In genomic region chr13:112686155-112686554, GRCm38 (mm10) we compare ENCODE assay signal across 16 mouse cellular contexts. TPM values are rescaled to one million over a fixed set of nuclear protein-coding genes. Genes with fewer than 3 reads are reported as not detected.
"Had no signal": no experiment of that assay in that cellular context is flagged by ENCODE, and none has a peak within 500 bp of the region (broad histone marks: within the 10 kb centered on the region; RNA-seq: fewer than 3 reads in every experiment).

No protein-coding gene starts in this region.

- DNase-seq: kidney, adult 2 months; kidney, postnatal 25 days; layer of hippocampus, adult 9-11 months; layer of hippocampus, postnatal 36 days; lung, postnatal 14 days; retina, postnatal 1 day; thymus, postnatal 36 days had no signal

- ATAC-seq: hindbrain, postnatal 0 days; midbrain, embryonic 16.5 days had no signal

- H3K4me2 ChIP-seq: limb, embryonic 12.5 days; lung, embryonic 15.5 days; neural tube, embryonic 13.5 days; stomach, embryonic 15.5 days had no signal

- H3K4me3 ChIP-seq: limb, embryonic 12.5 days; lung, embryonic 15.5 days; midbrain, embryonic 10.5 days; neural tube, embryonic 13.5 days; stomach, embryonic 15.5 days had no signal

- H3K36me3 ChIP-seq: lung, embryonic 15.5 days; midbrain, embryonic 10.5 days; stomach, embryonic 15.5 days had no signal

- H3K9ac ChIP-seq: limb, embryonic 12.5 days; lung, embryonic 15.5 days; neural tube, embryonic 13.5 days; stomach, embryonic 15.5 days had no signal

- H3K9me3 ChIP-seq: limb, embryonic 12.5 days; lung, embryonic 15.5 days; midbrain, embryonic 10.5 days; neural tube, embryonic 13.5 days; stomach, embryonic 15.5 days had no signal

- H3K27me3 ChIP-seq: limb, embryonic 12.5 days; lung, embryonic 15.5 days; neural tube, embryonic 13.5 days; stomach, embryonic 15.5 days had no signal

- H3K27ac ChIP-seq: hindbrain, postnatal 0 days; limb, embryonic 12.5 days; lung, embryonic 15.5 days; macrophage; midbrain, embryonic 10.5 days; neural tube, embryonic 13.5 days; stomach, embryonic 15.5 days had no signal

- H3K4me1 ChIP-seq: limb, embryonic 12.5 days; lung, embryonic 15.5 days; neural tube, embryonic 13.5 days had no signal

RNA-seq across cellular contexts. Expression of gene Ddx4, which starts 33.9 kb away (rescaled TPM):
- total RNA-seq: liver, adult 2 months had no signal
- polyA plus RNA-seq: liver, adult 2 months had no signal
